Mouse (Mus musculus) regulatory T cell (primary cell): ENCODE data around the gene Prl7d1.
"Not testable (repeated sequence)": the region's sequence is repeated elsewhere in the genome, so short reads cannot be mapped to it uniquely, and the experiment has no call there.

ENCODE experiments used
- in situ Hi-C: fragments of 300-600 bp; cut with MboI, MseI; formaldehyde crosslinking; loops from one replicate; pipeline ENCODE4 v1.15.1; 2025; ENCODE audit warnings: high pct_unique_total_duplicates

The Prl7d1 gene

DNA sequence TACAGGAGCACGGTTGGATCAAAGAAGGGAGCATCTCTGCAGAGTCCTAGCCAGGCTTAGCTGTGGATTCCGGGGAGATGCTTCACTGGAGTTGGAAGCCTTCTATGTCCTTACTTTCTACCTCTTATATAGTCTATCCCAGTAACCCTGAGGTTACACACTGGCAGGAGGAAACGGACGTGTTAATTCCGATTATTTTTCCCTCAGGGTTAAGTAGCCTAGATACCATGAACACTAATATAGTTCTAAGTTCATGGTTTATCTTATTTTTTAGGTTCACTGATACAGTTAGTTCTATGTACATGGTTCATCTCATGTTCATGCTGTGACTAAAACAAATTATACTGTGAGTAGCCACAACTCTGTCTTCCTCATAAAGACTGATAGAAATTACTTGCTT, at the start of gene Prl7d1:
Gene Prl7d1 (minus strand): TSS at position 101 of the 400 bp plus-strand sequence.
- in situ Hi-C loops: no loop called here

DNA sequence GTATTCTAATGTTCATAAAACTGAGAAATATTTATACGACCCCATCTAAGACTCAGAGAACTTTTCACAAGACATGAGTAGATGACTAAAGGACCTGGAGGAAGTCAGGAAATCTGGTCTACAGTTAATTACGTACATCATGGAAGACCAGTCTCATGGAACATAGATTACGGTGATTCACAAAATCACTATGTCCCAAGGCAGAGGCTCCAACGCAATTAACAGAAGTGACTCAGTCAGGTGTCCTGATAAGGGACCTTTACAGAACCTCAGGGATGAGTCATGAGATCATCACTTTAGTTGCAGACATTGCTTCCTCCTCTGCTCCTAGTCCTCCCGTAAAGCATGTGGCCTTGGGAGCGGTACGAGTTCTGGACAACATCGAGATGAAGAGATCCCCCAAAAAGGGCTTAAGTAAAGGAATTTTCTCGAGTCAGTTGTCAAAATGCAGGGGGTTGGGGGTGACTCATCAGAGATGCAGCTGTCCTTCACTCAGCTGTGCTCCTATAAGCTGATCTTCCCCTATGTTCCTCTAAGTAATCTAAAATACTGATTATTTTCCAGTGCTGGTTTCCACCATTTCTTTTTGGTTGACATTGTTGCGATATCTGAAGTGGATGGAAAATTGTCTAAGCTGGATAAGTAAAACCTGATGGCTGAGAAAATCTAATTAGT, 18.1 kb upstream of the Prl7d1 start:
- in situ Hi-C loops: no loop called here

DNA sequence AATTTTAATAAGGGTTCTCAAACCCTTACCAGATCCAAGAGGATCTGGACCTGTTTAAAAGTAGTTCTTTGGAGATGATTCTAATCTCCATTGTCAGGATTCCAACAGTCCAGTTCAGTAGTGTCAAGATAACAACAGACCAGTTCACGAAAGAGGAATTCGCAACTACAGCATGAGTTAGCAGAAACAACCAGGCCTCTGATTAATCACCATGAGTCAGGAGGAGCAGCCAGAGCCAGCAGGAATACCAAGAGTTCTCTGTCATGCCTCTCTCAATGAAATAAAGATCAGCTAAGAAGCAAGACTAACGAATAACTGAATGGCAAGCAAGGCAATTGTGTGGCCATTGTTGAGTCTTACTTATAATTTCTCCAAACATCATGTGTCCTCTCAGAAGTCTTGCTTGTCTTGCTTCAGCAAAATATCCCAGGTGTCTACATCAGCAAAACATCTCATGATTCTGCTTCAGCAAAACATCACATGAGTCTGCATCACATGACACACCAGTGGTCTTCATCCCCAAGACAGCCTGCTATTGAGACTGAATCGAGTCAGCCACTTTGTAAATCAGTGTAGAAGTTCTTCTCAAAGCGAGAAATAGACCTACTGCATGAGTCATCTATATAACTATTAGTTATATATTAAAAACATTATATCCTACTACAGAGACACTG, 13.9 kb upstream of the Prl7d1 start:
- in situ Hi-C loops: not testable (repeated sequence)

DNA sequence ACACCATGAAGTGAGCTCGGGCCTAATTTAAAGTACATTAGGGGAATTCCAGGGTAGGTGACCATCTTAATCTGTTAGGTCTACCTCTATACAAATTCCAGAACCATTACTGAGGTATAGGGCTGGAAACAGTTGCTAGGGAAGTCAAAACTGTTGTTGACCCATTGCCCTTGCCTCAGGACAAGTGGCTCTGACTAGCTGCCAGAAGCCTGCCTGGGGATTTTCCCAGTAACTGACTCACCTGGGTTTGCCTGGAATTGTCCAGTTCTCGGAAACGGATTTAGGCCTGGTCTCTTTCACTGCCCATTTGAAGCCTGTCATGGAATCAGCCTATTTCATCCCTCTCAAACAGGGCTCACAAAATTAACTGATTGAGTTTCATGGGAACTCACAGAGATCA, 8.5 kb upstream of the Prl7d1 start:
- in situ Hi-C loops: not testable (repeated sequence)

DNA sequence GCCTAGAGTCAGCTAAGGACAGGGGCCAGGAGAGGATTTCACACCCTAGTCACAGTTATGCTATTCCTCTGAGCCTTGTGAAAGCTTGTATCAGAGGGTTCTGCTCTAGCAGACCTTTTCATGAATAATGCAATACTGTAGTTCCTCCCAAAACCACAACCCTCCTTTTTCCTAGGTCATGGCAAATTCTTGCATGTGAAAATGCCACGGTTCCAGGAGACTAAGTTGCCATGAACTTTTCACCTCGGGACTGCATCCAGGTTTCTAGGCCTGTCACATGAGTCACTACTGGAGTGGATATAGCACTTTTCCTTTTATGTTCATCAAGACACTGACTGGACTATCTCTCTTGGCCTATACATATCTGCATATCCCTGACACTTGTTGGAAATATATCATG, 10.0 kb downstream of the Prl7d1 start:
- in situ Hi-C loops: no loop called here

DNA sequence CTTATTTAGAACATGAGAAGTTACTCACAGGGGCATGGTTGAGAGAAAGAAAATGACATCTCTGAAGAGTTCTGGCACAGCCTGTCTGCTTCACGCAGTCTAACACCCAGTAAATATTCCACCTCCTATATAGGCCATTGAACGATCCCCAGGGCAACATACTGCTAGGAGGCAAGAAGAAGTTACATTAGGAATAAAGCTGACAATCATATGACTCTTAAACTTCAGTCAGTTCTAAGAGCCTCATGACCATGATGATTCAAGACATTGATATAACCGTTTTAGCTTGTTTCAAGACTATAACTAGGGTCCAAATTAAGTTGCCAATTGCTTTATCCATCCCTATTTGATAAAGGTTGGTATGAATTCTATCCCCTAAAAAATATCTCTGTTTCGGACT, 48.6 kb downstream of the Prl7d1 start, which contains the start of gene Prl7a2:
Gene Prl7a2 (minus strand): TSS at position 101 of the 400 bp plus-strand sequence.
- in situ Hi-C loops: no loop called here

DNA sequence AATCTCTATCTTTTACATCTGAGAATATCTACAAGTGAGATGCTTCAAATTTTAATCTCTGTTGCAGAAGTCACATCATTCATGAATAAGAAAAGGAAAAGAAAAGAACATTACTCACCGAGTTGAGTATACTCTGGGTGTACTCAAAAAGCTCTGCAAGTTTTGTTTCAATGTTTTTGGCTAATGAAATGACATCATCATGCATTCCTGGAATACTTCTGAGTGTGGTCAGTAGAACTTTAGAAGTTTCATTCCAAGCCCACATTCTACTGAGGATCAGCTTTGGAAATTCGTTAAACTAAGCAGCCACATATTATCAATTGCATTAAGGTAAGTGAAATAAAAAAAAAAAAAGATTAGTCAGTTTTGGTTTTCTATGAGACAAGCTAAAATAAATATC, 55.8 kb downstream of the Prl7d1 start:
- in situ Hi-C loops: no loop called here
